Mouse (Mus musculus) cerebellum, postnatal 10 days (tissue): ENCODE data around the gene Cmtm4.
A peak's percentile ranks its signal among the peaks of the same experiment; 100 is the strongest.

ENCODE experiments used
- DNase-seq, 2 experiments: peaks; one replicate each; pipeline ENCODE4 v3.0.0; 2021; ENCODE audit warnings: mixed read lengths in 2 of 2

The Cmtm4 gene

DNA sequence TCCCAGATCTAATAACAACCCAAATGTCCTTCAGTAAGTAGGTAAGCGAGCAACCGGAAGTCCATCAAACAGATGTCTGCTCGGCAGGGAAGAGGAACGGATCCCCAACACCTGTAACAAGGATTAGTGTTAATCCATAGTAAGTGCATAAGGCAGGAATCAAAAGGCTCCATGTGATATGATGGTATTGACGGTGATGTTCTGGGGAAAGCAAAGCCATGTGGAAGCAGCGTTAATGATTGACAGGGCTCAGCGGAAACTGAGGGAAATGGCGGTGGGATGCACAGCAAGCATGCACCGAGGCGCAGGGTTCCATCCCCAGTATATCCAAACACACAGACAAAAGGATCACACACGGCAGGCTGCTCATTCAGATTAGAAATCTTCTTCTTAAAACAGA is 21.3 kb downstream of the Cmtm4 start:
- DNase-seq = no peak

DNA sequence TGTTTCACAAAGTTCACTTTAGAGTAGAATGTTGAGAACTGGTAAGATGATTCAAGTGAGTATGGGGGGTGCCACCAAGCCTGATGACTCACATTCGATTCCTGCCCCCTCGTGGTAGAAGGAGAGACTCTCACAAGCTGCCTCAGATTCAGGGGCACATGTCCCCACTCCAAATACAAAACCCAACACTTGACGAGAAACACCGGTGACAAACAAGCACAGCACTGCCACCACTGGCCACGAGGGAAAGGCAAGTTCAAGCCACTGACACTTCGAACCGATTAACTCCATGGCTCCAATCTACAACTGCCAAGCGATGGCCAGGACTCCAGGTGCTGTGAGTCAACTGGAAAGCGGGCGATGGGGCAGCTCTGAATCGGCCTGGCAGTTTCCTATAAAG is 21.8 kb downstream of the Cmtm4 start:
- peak; percentile 72 to 77 for DNase-seq

DNA sequence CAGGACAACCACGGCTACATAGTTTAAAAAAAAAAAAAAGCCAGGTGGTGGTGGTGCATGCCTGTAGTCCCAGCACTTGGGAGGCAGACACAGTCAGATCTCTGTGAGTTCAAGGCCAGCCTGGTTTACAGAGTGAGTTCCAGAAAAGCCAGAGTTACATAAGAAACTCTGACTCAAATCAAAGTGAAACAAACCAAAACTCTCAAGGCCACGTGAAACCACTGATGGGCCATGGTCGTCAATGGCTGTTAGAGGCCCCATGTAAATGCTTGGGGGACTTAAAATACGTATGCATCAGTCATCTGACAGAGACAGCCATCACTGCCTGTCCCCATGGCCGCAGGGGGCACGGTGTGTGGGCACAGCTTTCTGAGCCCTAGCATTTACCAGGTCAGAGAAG is 24.5 kb downstream of the Cmtm4 start:
- no peak for DNase-seq

- no peak for DNase-seq
Measured at GRCm38 (mm10) chr8:104370071-104370470, 25.5 kb downstream of the Cmtm4 start.

- DNase-seq = no peak
Measured at GRCm38 (mm10) chr8:104369591-104369990, 26.0 kb downstream of the Cmtm4 start.

GRCm38 (mm10) chr8:104367398-104367797 is 28.2 kb downstream of the Cmtm4 start:
- no peak for DNase-seq

DNA sequence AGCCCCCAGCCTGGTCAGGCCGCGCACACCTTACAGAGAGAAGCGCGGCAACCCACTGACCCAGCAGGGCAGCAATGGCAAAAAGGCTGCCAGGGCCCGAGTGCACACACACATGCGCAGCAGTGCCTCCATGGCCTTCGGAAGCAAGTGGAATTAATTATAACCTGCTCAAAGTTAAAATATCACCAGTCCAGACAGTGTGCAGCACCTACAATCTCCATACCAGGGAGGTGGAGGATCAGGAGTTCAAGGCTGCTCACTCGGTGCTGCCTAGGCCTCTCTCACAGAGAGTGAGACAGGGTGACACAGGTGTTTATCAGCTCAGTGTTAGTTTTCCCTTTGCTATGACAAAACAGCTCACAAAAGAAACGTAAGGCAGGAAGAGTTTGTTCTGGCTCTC is 29.9 kb downstream of the Cmtm4 start:
- DNase-seq = no peak

DNA sequence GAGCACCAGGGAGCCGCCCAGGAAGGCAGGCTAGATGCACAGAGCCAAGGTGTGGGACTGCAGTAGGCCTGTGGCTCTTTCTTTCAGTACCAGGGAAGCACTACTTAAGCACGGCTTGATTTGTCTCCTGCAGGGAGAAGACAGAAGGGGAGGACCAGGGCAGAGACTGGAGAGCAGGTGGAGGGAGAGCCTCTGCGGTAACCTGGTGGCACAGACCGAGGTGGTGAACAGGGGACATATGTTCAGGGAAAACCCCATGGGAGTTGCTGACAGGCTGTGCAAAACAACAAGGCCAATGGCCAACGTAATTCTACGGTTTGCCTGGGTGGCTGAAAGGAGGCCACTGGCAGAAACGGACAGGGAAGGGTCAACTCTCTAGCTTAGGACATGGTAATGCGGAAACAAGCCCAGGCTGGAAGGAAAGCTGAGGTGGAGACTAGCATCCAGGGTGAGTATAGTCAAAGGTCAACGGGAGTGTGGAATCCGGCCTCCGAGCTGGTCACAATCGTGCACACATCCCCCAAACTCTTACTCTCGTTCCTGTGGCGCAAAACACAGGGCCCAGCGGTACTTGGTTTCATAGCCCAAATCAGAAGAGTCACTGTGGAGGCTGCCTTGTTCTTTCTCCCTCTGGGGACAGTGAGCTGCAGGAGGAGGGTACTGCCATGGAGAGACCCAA is 35.7 kb downstream of the Cmtm4 start:
- DNase-seq = peak; percentile 50 to 56

- no peak for DNase-seq
Measured at GRCm38 (mm10) chr8:104358637-104359036, 37.0 kb downstream of the Cmtm4 start.

GRCm38 (mm10) chr8:104354504-104354903 is 41.1 kb downstream of the Cmtm4 start:
- no peak for DNase-seq

GRCm38 (mm10) chr8:104353186-104353585 is 42.4 kb downstream of the Cmtm4 start:
- peak in 1 of 2 experiments; percentile 44 for DNase-seq

- no peak for DNase-seq
Measured at GRCm38 (mm10) chr8:104350047-104350446, 45.6 kb downstream of the Cmtm4 start.

DNA sequence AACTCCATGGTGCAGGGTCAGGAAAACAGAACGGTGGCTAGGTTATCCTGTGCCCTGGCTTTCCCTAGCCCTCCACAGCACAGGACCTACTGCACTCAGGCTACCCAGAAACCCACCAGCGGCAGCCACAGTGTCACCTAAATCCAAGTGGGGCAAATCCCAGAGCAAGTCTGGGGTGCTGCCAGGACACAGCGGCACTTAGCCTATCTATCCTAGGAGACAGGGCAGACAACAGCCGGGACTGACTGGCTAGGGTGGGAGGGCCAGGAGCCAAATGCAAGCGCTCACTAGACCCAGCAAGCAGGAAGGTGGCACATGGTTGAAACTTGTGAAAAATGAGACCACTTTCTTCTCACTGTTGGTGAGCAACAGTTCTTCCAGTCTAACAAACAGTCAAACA is 46.6 kb downstream of the Cmtm4 start:
- no peak for DNase-seq

DNA sequence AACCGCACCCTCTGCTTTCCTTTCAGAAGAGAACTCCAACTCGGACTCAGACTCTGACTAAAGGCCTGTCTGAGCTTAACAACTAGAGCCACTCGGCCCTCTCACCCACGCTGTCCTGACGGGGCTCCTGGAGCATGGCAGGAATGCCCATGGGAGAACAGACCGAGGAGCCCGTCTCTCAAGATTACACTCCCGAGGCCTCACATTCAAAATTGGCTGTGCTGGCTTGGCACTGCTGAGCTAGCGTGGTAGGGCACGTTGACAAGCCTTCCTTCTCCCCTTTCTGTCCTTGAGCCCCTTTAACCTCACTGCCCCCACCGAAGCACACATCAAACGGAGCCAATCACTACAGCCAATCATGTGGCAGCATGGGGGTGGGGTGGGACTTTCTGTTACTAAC is 48.9 kb downstream of the Cmtm4 start:
- DNase-seq = no peak

- DNase-seq = no peak
Measured at GRCm38 (mm10) chr8:104344622-104345021, 51.0 kb downstream of the Cmtm4 start.

GRCm38 (mm10) chr8:104343957-104344356 is 51.6 kb downstream of the Cmtm4 start:
- DNase-seq = peak; percentile 96 to 97

GRCm38 (mm10) chr8:104342426-104342825 is 53.2 kb downstream of the Cmtm4 start:
- DNase-seq = no peak

DNA sequence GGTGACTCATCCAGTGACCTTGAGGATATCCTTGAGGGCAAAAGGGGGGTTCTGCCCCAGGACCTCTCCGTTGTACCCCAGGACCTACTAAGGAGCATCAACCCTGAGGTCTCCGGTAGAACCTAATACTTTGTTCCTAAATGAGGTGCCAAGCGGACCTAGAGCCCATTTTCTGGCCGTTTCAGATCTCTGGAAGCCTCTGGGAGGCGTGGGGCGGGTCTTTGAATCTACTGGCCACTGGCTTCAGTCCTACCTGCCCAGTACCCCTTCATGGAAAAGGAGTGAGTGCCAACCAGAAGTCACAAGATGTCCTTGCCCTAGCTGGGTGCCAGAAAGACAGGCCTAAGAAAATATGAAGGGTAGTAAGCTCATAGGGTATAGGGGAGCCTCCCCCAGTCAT is 53.9 kb downstream of the Cmtm4 start:
- DNase-seq = no peak

GRCm38 (mm10) chr8:104341106-104341561 is 54.5 kb downstream of the Cmtm4 start:
- peak; percentile 71 to 75 for DNase-seq

- DNase-seq = peak; percentile 82
Measured at GRCm38 (mm10) chr8:104340233-104341105, 55.1 kb downstream of the Cmtm4 start.

GRCm38 (mm10) chr8:104339983-104340232 is 55.7 kb downstream of the Cmtm4 start:
- DNase-seq = no peak

- DNase-seq = peak; percentile 48 to 56
Measured at GRCm38 (mm10) chr8:104339229-104339982, 56.2 kb downstream of the Cmtm4 start, which contains the start of gene Cmtm3. Gene Cmtm3 (plus strand): TSS chr8:104339410.

- no peak for DNase-seq
Measured at GRCm38 (mm10) chr8:104337890-104338289, 57.7 kb downstream of the Cmtm4 start.

DNA sequence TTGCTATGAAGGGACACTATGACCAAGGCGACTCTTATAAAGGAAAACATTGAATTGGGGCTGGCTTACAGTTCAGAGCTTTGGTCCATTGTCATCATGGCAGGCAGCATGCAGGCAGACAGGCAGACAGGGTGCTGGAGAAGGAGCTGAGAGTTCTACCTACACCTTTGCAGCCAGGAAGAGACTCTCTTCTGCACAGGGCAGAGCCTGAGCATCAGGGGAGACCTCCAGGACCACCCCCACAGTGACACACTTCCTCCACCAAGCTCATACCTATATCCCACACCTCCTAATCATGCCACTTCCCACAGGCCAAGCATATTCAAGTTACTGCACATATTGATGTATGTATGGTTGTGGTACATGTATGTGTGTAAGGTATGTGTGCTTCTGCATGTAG is 58.8 kb downstream of the Cmtm4 start:
- DNase-seq = no peak
